Mouse (Mus musculus): ENCODE measurements around the gene Cdc42. TPM values are rescaled to one million over a fixed set of nuclear protein-coding genes. Genes with fewer than 3 reads are reported as not detected.

Cdc42 gene
- 916 TPM for polyA plus RNA-seq (2017; shearing (Covaris generic))

DNA sequence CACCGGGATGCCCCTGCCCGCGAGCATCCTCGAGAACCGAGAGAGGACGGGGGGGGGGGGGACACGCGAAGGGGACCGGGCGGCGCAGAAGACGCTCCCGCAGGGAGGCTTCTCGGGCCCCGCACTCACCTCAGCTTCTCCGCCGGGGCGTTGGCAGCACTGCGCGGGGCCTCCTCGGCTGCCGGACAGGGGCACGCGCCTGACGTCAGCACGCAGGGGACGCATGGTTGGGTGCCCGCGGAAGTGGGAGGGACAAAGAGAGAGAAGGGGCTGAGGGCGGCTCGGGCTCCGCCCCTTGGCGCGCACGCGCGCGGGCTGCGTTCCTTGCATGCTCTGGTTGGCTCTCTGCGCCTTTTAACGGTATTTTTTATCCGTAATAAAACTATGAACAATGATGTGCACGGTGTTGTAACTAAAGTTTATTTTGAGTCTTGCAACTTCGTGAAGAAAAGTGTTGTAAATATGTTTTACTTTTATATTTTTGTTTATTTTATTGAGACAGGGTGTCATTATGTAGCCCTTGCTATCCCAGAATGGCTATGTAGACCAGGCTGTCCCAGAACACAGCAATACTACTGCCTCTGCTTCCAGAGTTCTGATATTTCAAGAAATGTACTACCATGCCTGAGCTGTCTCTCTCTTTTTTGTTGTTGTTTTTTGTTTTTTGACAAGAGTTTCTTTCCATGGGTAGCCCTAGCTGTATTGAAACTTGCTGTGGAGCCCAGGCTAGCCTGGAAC, at the start of gene Cdc42:
Cdc42 (minus strand) TSS at position 204 of the 738 bp plus-strand sequence.

GRCm38 (mm10) chr4:137277166-137277513, 80.4 kb downstream of the Cdc42 start, which contains the start of gene Wnt4:
Gene Wnt4 (plus strand): TSS chr4:137277489.

Other genes with a start within 250 kb of the Cdc42 start
- not detected for gene Wnt4, start 80.2 kb downstream of the Cdc42 start, polyA plus RNA-seq (2017; shearing (Covaris generic))
- not detected for gene Cela3a, start 52.1 kb upstream of the Cdc42 start, polyA plus RNA-seq (2017; shearing (Covaris generic))
- gene Cela3b, start 72.8 kb upstream of the Cdc42 start, polyA plus RNA-seq (2017; shearing (Covaris generic)), result not detected
- gene 1700013G24Rik, start 95.6 kb upstream of the Cdc42 start, polyA plus RNA-seq (2017; shearing (Covaris generic)), result not detected
- gene Hspg2, start 111.0 kb upstream of the Cdc42 start, polyA plus RNA-seq (2017; shearing (Covaris generic)), result not detected
- not detected for gene Ldlrad2, start 216.8 kb upstream of the Cdc42 start, polyA plus RNA-seq (2017; shearing (Covaris generic))
- 157 TPM for gene Usp48, start 236.0 kb upstream of the Cdc42 start, polyA plus RNA-seq (2017; shearing (Covaris generic))